Mouse (Mus musculus) CH12.LX (cell line): ENCODE data around the gene Scamp5. TPM values are rescaled to one million over a fixed set of nuclear protein-coding genes. Genes with fewer than 3 reads are reported as not detected.
A peak's percentile ranks its signal among the peaks of the same experiment; 100 is the strongest.

Experiments used
- DNase-seq: peaks from one replicate; pipeline ENCODE4 v3.0.0-alpha.2; 2013; ENCODE audit errors: extremely low read depth
- H3K27ac ChIP-seq: 2 replicates; pipeline ENCODE4 v1.5.1; 2012; ENCODE audit warnings: low read depth, mild to moderate bottlenecking, control low read depth, moderate library complexity; ENCODE audit not compliant: insufficient read depth
- H3K27me3 ChIP-seq: replicated peaks from 2 replicates; pipeline ENCODE3; 2012; ENCODE audit warnings: inconsistent platforms
- H3K36me3 ChIP-seq, 2 experiments: replicated peaks in 1 of 2; 2 replicates each; pipeline versions ENCODE3 to v1.6.1; 2012; ENCODE audit warnings: inconsistent platforms in 1 of 2, low read length in 1 of 2, mild to moderate bottlenecking in 1 of 2, mixed read lengths in 1 of 2, moderate library complexity in 1 of 2; ENCODE audit not compliant: control insufficient read depth in 1 of 2, insufficient read depth in 1 of 2
- H3K4me1 ChIP-seq, 2 experiments: 2 replicates each; pipeline ENCODE4 v1.6.1; 2012; ENCODE audit warnings: inconsistent platforms in 1 of 2, moderate library complexity in 1 of 2; ENCODE audit not compliant: insufficient read depth in 2 of 2, control insufficient read depth in 1 of 2
- H3K4me2 ChIP-seq: 2 replicates; pipeline ENCODE4 v1.6.1; 2012; ENCODE audit warnings: low read depth, mild to moderate bottlenecking, control low read depth; ENCODE audit not compliant: poor library complexity, insufficient read depth, severe bottlenecking
- H3K4me3 ChIP-seq, 3 experiments: fragments of 150-350 bp in 1 of 3; sonication (generic) in 1 of 3; replicated peaks in 1 of 3; 2 replicates each; pipeline versions ENCODE3 to v1.5.1; 2011 to 2012; ENCODE audit warnings: low read depth in 2 of 3, low read length in 2 of 3, mild to moderate bottlenecking in 2 of 3, moderate library complexity in 2 of 3, control low read depth in 1 of 3, improper control_type of control experiment in 1 of 3, inconsistent platforms in 1 of 3, mixed read lengths in 1 of 3; ENCODE audit not compliant: poor library complexity in 1 of 3
- H3K79me2 ChIP-seq: replicated peaks from 2 replicates; pipeline ENCODE4 v1.6.1; 2012; ENCODE audit warnings: mild to moderate bottlenecking, moderate library complexity; ENCODE audit not compliant: control insufficient read depth, poor library complexity, insufficient read depth, severe bottlenecking; ENCODE audit errors: extremely low read depth
- H3K9ac ChIP-seq: 2 replicates; pipeline ENCODE4 v1.6.1; 2012; ENCODE audit warnings: low read depth, mild to moderate bottlenecking, control low read depth, moderate library complexity; ENCODE audit not compliant: insufficient read depth
- H3K9me3 ChIP-seq: replicated peaks from 2 replicates; pipeline ENCODE3; 2012; ENCODE audit warnings: low read length, inconsistent platforms, mixed read lengths
- CHD2 ChIP-seq: IDR thresholded peaks from 2 replicates; pipeline ENCODE4 v1.6.1; 2011; ENCODE audit warnings: low read length, improper control_type of control experiment
- CTCF ChIP-seq, 2 experiments: IDR thresholded peaks in 1 of 2; conservative IDR thresholded peaks in 1 of 2; 2 replicates each; pipeline ENCODE4 v1.5.1; 2011 to 2012; ENCODE audit warnings: low read depth in 2 of 2, low read length in 2 of 2, improper control_type of control experiment in 1 of 2, inconsistent platforms in 1 of 2, mild to moderate bottlenecking in 1 of 2, moderate library complexity in 1 of 2
- E2F4 ChIP-seq: IDR thresholded peaks from 2 replicates; pipeline ENCODE4 v1.6.1; 2011; ENCODE audit warnings: low read depth, low read length, improper control_type of control experiment; ENCODE audit not compliant: insufficient replicate concordance
- ELF1 ChIP-seq: IDR thresholded peaks from 2 replicates; pipeline ENCODE4 v1.6.1; 2014; ENCODE audit warnings: low read depth, mild to moderate bottlenecking, inconsistent platforms, low read length, improper control_type of control experiment
- EP300 ChIP-seq: IDR thresholded peaks from 2 replicates; pipeline ENCODE4 v1.6.1; 2011; ENCODE audit warnings: low read length, improper control_type of control experiment
- ETS1 ChIP-seq: conservative IDR thresholded peaks from 2 replicates; pipeline ENCODE4 v1.6.1; 2012; ENCODE audit warnings: low read depth, mild to moderate bottlenecking, inconsistent platforms, low read length, improper control_type of control experiment, moderate library complexity
- GABPA ChIP-seq: IDR thresholded peaks from 2 replicates; pipeline ENCODE4 v1.6.1; 2012; ENCODE audit warnings: low read depth, low read length, improper control_type of control experiment, inconsistent platforms; ENCODE audit not compliant: insufficient replicate concordance
- HCFC1 ChIP-seq: IDR thresholded peaks from 2 replicates; pipeline ENCODE4 v1.6.1; 2012; ENCODE audit warnings: low read depth, mild to moderate bottlenecking, inconsistent platforms, low read length, improper control_type of control experiment
- IRF4 ChIP-seq: IDR thresholded peaks from 2 replicates; pipeline ENCODE4 v1.6.1; 2014; ENCODE audit warnings: low read depth, mild to moderate bottlenecking, inconsistent platforms, low read length, improper control_type of control experiment
- JUN ChIP-seq: IDR thresholded peaks from 2 replicates; pipeline ENCODE4 v1.6.1; 2011; ENCODE audit warnings: low read depth, mild to moderate bottlenecking, low read length, improper control_type of control experiment, moderate library complexity; ENCODE audit not compliant: insufficient read depth
- JUND ChIP-seq: conservative IDR thresholded peaks from 2 replicates; pipeline ENCODE4 v1.6.1; 2011; ENCODE audit warnings: low read depth, low read length, improper control_type of control experiment
- KAT2A ChIP-seq: IDR thresholded peaks from 2 replicates; pipeline ENCODE4 v1.6.1; 2012; ENCODE audit warnings: low read length, improper control_type of control experiment, inconsistent platforms; ENCODE audit not compliant: insufficient replicate concordance
- MAX ChIP-seq: IDR thresholded peaks from 2 replicates; pipeline ENCODE4 v1.6.1; 2011; ENCODE audit warnings: low read length, improper control_type of control experiment
- MEF2A ChIP-seq: IDR thresholded peaks from 2 replicates; pipeline ENCODE4 v1.6.1; 2014; ENCODE audit warnings: low read depth, mild to moderate bottlenecking, inconsistent platforms, low read length, improper control_type of control experiment, borderline replicate concordance
- MXI1 ChIP-seq: IDR thresholded peaks from 2 replicates; pipeline ENCODE4 v1.6.1; 2011; ENCODE audit warnings: mild to moderate bottlenecking, low read depth, low read length, improper control_type of control experiment
- MYC ChIP-seq: IDR thresholded peaks from 2 replicates; pipeline ENCODE4 v1.6.1; 2011; ENCODE audit warnings: low read depth, mild to moderate bottlenecking, improper control_type of control experiment, low read length
- NELFE ChIP-seq: IDR thresholded peaks from 2 replicates; pipeline ENCODE4 v1.6.1; 2011; ENCODE audit warnings: low read depth, low read length, improper control_type of control experiment
- NRF1 ChIP-seq: IDR thresholded peaks from 2 replicates; pipeline ENCODE4 v1.6.1; 2014; ENCODE audit warnings: low read depth, mild to moderate bottlenecking, inconsistent platforms, low read length, improper control_type of control experiment, moderate library complexity
- PAX5 ChIP-seq: IDR thresholded peaks from 2 replicates; pipeline ENCODE4 v1.6.1; 2012; ENCODE audit warnings: low read length, inconsistent platforms, mixed read lengths
- POLR2A ChIP-seq: IDR thresholded peaks from 2 replicates; pipeline ENCODE4 v1.6.1; 2011; ENCODE audit warnings: low read depth, mild to moderate bottlenecking, improper control_type of control experiment, low read length
- POLR2AphosphoS2 ChIP-seq: IDR thresholded peaks from 2 replicates; pipeline ENCODE4 v1.6.1; 2011; ENCODE audit warnings: low read depth, low read length, improper control_type of control experiment
- RAD21 ChIP-seq: IDR thresholded peaks from 2 replicates; pipeline ENCODE4 v1.6.1; 2011; ENCODE audit warnings: low read depth, mild to moderate bottlenecking, low read length, improper control_type of control experiment, moderate library complexity
- SIN3A ChIP-seq: IDR thresholded peaks from 2 replicates; pipeline ENCODE4 v1.6.1; 2012; ENCODE audit warnings: low read length, improper control_type of control experiment, inconsistent platforms
- SMC3 ChIP-seq: IDR thresholded peaks from 2 replicates; pipeline ENCODE4 v1.6.1; 2011; ENCODE audit warnings: low read depth, low read length, improper control_type of control experiment
- TBP ChIP-seq: conservative IDR thresholded peaks from 2 replicates; pipeline ENCODE4 v1.6.1; 2011; ENCODE audit warnings: low read depth, low read length, improper control_type of control experiment
- TCF12 ChIP-seq: IDR thresholded peaks from 2 replicates; pipeline ENCODE4 v1.6.1; 2014; ENCODE audit warnings: low read depth, mild to moderate bottlenecking, inconsistent platforms, low read length, improper control_type of control experiment
- UBTF ChIP-seq: IDR thresholded peaks from 2 replicates; pipeline ENCODE4 v1.6.1; 2012; ENCODE audit warnings: low read depth, mild to moderate bottlenecking, inconsistent platforms, low read length, improper control_type of control experiment, moderate library complexity
- USF1 ChIP-seq: IDR thresholded peaks from 2 replicates; pipeline ENCODE4 v1.6.1; 2014; ENCODE audit warnings: low read depth, mild to moderate bottlenecking, inconsistent platforms, low read length, improper control_type of control experiment
- USF2 ChIP-seq: conservative IDR thresholded peaks from 2 replicates; pipeline ENCODE4 v1.6.1; 2011; ENCODE audit warnings: low read depth, low read length, improper control_type of control experiment
- ZKSCAN1 ChIP-seq: IDR thresholded peaks from 2 replicates; pipeline ENCODE4 v1.6.1; 2012; ENCODE audit warnings: low read depth, inconsistent platforms, low read length, improper control_type of control experiment, borderline replicate concordance
- ZMIZ1 ChIP-seq: IDR thresholded peaks from 2 replicates; pipeline ENCODE4 v1.6.1; 2012; ENCODE audit warnings: low read depth, mild to moderate bottlenecking, inconsistent platforms, low read length, improper control_type of control experiment
- ZNF384 ChIP-seq: IDR thresholded peaks from 2 replicates; pipeline ENCODE4 v1.6.1; 2012; ENCODE audit warnings: low read depth, low read length, improper control_type of control experiment, inconsistent platforms
- dilution Hi-C: fragments of 300-500 bp; cut with MboI; formaldehyde crosslinking; loops from 2 replicates; pipeline ENCODE4 v1.14.3; 2020; ENCODE audit warnings: low sequenced_read_pairs; ENCODE audit not compliant: extremely low pct_unique_long_range_greater_than_20kb, extremely low pct_ligation_motif_present
- in situ Hi-C: fragments of 300-500 bp; cut with MboI; formaldehyde crosslinking; loops from 3 replicates; pipeline ENCODE4 v1.14.3; 2019; ENCODE audit warnings: low sequenced_read_pairs, low pct_ligation_motif_present, low pct_unique_long_range_greater_than_20kb, mixed read lengths
- polyA plus RNA-seq: library from polyadenylated mRNA; unstranded; fragments of >175 nt; gene quantifications from 2 replicates; pipeline ENCODE4 v1.2.1, GENCODE M21; 2012; ENCODE audit warnings: low read depth; ENCODE audit not compliant: insufficient read length
- total RNA-seq, 2 experiments: library from RNA; depleted of rRNA; stranded (reverse); fragments of 300-350 nt in 1 of 2; fragments of >200 nt in 1 of 2; gene quantifications; 2 replicates each; pipeline ENCODE4 v1.2.3; 2012 to 2014

Gene Scamp5
- total and polyA plus RNA-seq, 3 experiments: 0.34 to 2.1 (median 0.99) TPM

DNA sequence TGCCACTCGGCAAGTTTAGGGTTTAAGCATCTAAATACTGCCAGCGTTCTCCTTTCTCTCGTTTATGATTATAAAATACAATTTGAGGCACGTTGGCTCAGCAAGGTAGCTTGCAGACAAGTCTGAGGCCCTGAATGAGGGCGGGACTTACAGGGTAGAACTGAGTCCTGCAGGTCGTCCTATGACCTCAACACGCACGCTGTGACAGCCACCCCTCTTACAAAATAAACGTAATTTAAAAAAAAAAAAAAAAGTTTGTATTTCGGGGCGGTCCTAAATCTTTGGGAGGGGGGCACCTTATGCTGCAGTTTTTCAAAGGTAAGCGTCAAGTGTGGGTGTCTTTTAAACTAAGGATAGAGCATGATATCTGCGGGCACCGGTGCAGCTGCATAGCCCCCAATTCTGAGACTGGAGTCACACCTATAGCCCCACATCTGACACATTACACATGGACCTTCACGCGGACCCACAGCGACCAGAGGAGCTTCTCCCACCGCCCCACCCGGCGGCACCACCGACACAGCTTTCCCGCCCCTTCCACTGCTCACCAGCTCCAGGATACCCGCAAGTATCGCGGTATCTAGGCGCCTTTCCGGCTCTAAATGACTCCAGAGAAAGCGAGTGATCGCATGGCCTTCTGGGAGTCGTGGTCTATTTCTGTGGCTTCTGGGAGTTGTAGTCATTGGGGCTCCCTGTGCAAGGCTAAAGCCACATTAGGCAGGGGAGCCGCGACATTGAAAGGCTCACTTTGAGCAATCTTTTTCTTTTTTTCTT lies 28.2 kb downstream of the Scamp5 start, which contains the start of gene Ppcdc:
Ppcdc (minus strand) TSS at position 603 of the 774 bp plus-strand sequence.
- H3K4me1 ChIP-seq: peaks cover 8 to 34% of the 10 kb centered on the region in 2 experiments
- peak; percentile 99 for DNase-seq
- no peaks in the 10 kb centered on the region for H3K79me2 ChIP-seq
- dilution Hi-C loops (no loop called here), in situ Hi-C loops (loop anchor here (10.0 kb wide), 1 partner anchor 65 kb away; the partner anchor contains the start of gene Rpp25)
- H3K27ac ChIP-seq: peak within 1 kb of the TSS; percentile 66
- no peaks in the 10 kb centered on the region for H3K9me3 ChIP-seq
- H3K4me3 ChIP-seq: peak within 1 kb of the TSS; percentile 56 to 70 (median 67)
- H3K4me2 ChIP-seq: peak within 1 kb of the TSS; percentile 97
- H3K9ac ChIP-seq: peak within 1 kb of the TSS; percentile 80
- H3K27me3 ChIP-seq: no peaks in the 10 kb centered on the region
- TF ChIP-seq UBTF (no peak), IRF4 (peak; percentile 45; the same call in 1 of the 2 replicates), NELFE (peak; percentile 88), POLR2A (peak; percentile 95), HCFC1 (peak; percentile 96), CHD2 (peak; percentile 99), JUND (no peak), CTCF (conservative IDR thresholded peaks at IDR 0.05 in 1 of 2, IDR thresholded peaks at IDR 0.05 in 1 of 2; ENCODE audit: low read depth in 2 of 2, low read length in 2 of 2) (no peak), TBP (peak; percentile 82; the same call in 1 of the 2 replicates), ZMIZ1 (peak; percentile 84), KAT2A (peak; percentile 95; the same call in 1 of the 2 replicates), SMC3 (no peak), TCF12 (peak; percentile 81), ETS1 (no peak; the same call in 1 of the 2 replicates), MEF2A (no peak; the same call in 1 of the 2 replicates), JUN (no peak), MXI1 (peak; percentile 18; the same call in 1 of the 2 replicates), MAX (peak; percentile 76), SIN3A (peak; percentile 65; the same call in 1 of the 2 replicates), POLR2AphosphoS2 (peak; percentile 95), MYC (peak; percentile 68), ELF1 (peak; percentile 88), E2F4 (0 out of 2 replicates have a peak, but pooled peaks have one; percentile 48), GABPA (peak; percentile 43; the same call in 1 of the 2 replicates), PAX5 (no peak), USF2 (no peak), ZNF384 (peak; percentile 80), ZKSCAN1 (no peak), EP300 (no peak), RAD21 (no peak), NRF1 (no peak), USF1 (no peak)
- H3K36me3 ChIP-seq: peaks cover 1 to 36% of the 10 kb centered on the region in 2 experiments
